Mouse (Mus musculus): ENCODE measurements around the gene Cd6.

- no peak for TF ChIP-seq CTCF (conservative IDR thresholded peaks at IDR 0.05; ENCODE audit: insufficient read depth, insufficient read length, low read depth, low read length)
- no peak for TF ChIP-seq POLR2A (IDR thresholded peaks at IDR 0.05; ENCODE audit: low read depth, low read length)
These were observed 41.6 kb downstream of the Cd6 start for GRCm38 (mm10) chr19:10788242-10788641.
